Mouse (Mus musculus): ENCODE results near the gene Htr1f. TPM values are rescaled to one million over a fixed set of nuclear protein-coding genes. Genes with fewer than 3 reads are reported as not detected.

Htr1f gene
- polyA plus RNA-seq, 1 experiment from 2014 or later: 0.05 TPM

GRCm38 (mm10) chr16:64880986-64881385, 224.7 kb downstream of the Htr1f start:
- 59% methylated on average over 3 of the region's 3 CpGs for WGBS
- no peak for ATAC-seq
- Histone ChIP-seq H3K9ac (replicated peaks) (no peak overlapping the region), H3K27ac (no peak overlapping the region), H3K27me3 (no peaks in the 10 kb centered on the region), H3K4me2 (replicated peaks) (no peak overlapping the region), H3K4me1 (replicated peaks) (no peaks in the 10 kb centered on the region; the same call in 1 of the 2 replicates), H3K9me3 (no peaks in the 10 kb centered on the region), H3K36me3 (no peaks in the 10 kb centered on the region), H3K4me3 (replicated peaks) (no peak overlapping the region)

- H3K36me3 ChIP-seq: no peaks in the 10 kb centered on the region
- no peak overlapping the region for H3K9ac ChIP-seq (replicated peaks)
- H3K4me2 ChIP-seq (replicated peaks): no peak overlapping the region
- H3K27me3 ChIP-seq: no peaks in the 10 kb centered on the region
- no peak overlapping the region for H3K4me3 ChIP-seq (replicated peaks)
- H3K9me3 ChIP-seq: no peaks in the 10 kb centered on the region
- no peaks in the 10 kb centered on the region for H3K4me1 ChIP-seq (replicated peaks)
- H3K27ac ChIP-seq: no peak overlapping the region
- ATAC-seq: no peak
- 85% methylated on average over 5 of the region's 5 CpGs for WGBS
Observed at GRCm38 (mm10) chr16:64879735-64880134, 225.9 kb downstream of the Htr1f start.

GRCm38 (mm10) chr16:64878611-64879132, 227.0 kb downstream of the Htr1f start:
- 90% methylated on average over 3 of the region's 3 CpGs for WGBS
- no peaks in the 10 kb centered on the region for H3K27me3 ChIP-seq
- no peak overlapping the region for H3K9ac ChIP-seq (replicated peaks)
- H3K36me3 ChIP-seq: no peaks in the 10 kb centered on the region
- no peak overlapping the region for H3K27ac ChIP-seq
- no peak overlapping the region for H3K4me2 ChIP-seq (replicated peaks)
- H3K4me3 ChIP-seq (replicated peaks): no peak overlapping the region
- no peaks in the 10 kb centered on the region for H3K9me3 ChIP-seq
- no peak for ATAC-seq
- peaks cover 2% of the 10 kb centered on the region; the same call in 1 of the 2 replicates for H3K4me1 ChIP-seq (replicated peaks)

GRCm38 (mm10) chr16:64877314-64877713, 228.3 kb downstream of the Htr1f start:
- Histone ChIP-seq H3K4me3 (replicated peaks) (no peak overlapping the region), H3K4me2 (replicated peaks) (no peak overlapping the region), H3K4me1 (replicated peaks) (peaks cover 2% of the 10 kb centered on the region), H3K27ac (no peak overlapping the region), H3K9me3 (no peaks in the 10 kb centered on the region), H3K9ac (replicated peaks) (no peak overlapping the region), H3K27me3 (no peaks in the 10 kb centered on the region), H3K36me3 (no peaks in the 10 kb centered on the region)
- no peak for ATAC-seq
- WGBS: 92% methylated on average over 3 of the region's 3 CpGs

GRCm38 (mm10) chr16:64876631-64877265, 228.9 kb downstream of the Htr1f start:
- Histone ChIP-seq H3K9me3 (no peaks in the 10 kb centered on the region), H3K27me3 (no peaks in the 10 kb centered on the region), H3K4me1 (replicated peaks) (peaks cover 2% of the 10 kb centered on the region), H3K9ac (replicated peaks) (no peak overlapping the region), H3K4me2 (replicated peaks) (no peak overlapping the region), H3K36me3 (no peaks in the 10 kb centered on the region), H3K4me3 (replicated peaks) (no peak overlapping the region), H3K27ac (no peak overlapping the region)
- ATAC-seq: no peak
- 60% methylated on average over 4 of the region's 4 CpGs for WGBS

- H3K4me1 ChIP-seq (replicated peaks): peaks cover 2% of the 10 kb centered on the region
- no peak overlapping the region for H3K4me2 ChIP-seq (replicated peaks)
- H3K4me3 ChIP-seq (replicated peaks): no peak overlapping the region
- no peaks in the 10 kb centered on the region for H3K9me3 ChIP-seq
- H3K9ac ChIP-seq (replicated peaks): no peak overlapping the region
- no peaks in the 10 kb centered on the region for H3K27me3 ChIP-seq
- ATAC-seq: no peak
- H3K27ac ChIP-seq: no peak overlapping the region
- H3K36me3 ChIP-seq: no peaks in the 10 kb centered on the region
- WGBS: 87% methylated on average over 1 of the region's 1 CpGs
Observed at GRCm38 (mm10) chr16:64875822-64876221, 229.8 kb downstream of the Htr1f start.

- H3K27me3 ChIP-seq: no peaks in the 10 kb centered on the region
- H3K4me2 ChIP-seq (replicated peaks): no peak overlapping the region
- WGBS: 96% methylated on average over 10 of the region's 10 CpGs
- no peaks in the 10 kb centered on the region for H3K9me3 ChIP-seq
- no peak overlapping the region for H3K4me3 ChIP-seq (replicated peaks)
- no peak for ATAC-seq
- no peaks in the 10 kb centered on the region for H3K36me3 ChIP-seq
- H3K4me1 ChIP-seq (replicated peaks): peaks cover 2% of the 10 kb centered on the region
- H3K9ac ChIP-seq (replicated peaks): no peak overlapping the region
- no peak overlapping the region for H3K27ac ChIP-seq
Observed at GRCm38 (mm10) chr16:64875384-64875783, 230.3 kb downstream of the Htr1f start.

Small RNA genes within 50 kb of the gene (microRNA-seq; reads per million reads assigned to microRNA genes)
- not detected for gene Gm23374
